Mouse (Mus musculus): Measurements from ENCODE around the gene Pde2a. TPM values are rescaled to one million over a fixed set of nuclear protein-coding genes. Genes with fewer than 3 reads are reported as not detected.

The Pde2a gene
- polyA plus RNA-seq, 1 experiment from 2014 or later: 46.4 TPM

- Histone ChIP-seq H3K27ac (replicated peaks) (no peak overlapping the region), H3K9me3 (no peaks in the 10 kb centered on the region), H3K4me1 (peaks cover 41% of the 10 kb centered on the region), H3K4me2 (replicated peaks) (no peak overlapping the region), H3K9ac (replicated peaks) (no peak overlapping the region), H3K4me3 (no peak overlapping the region), H3K27me3 (peaks cover 10% of the 10 kb centered on the region; the same call in 1 of the 2 replicates), H3K36me3 (no peaks in the 10 kb centered on the region)
- 38% methylated on average over 5 of the region's 5 CpGs for WGBS
- no peak for ATAC-seq (replicated peaks)
Measured at GRCm38 (mm10) chr7:101456789-101457188, 35.3 kb downstream of the Pde2a start.

- Histone ChIP-seq H3K36me3 (no peaks in the 10 kb centered on the region), H3K27me3 (peaks cover 5% of the 10 kb centered on the region; the same call in 1 of the 2 replicates), H3K9me3 (no peaks in the 10 kb centered on the region), H3K9ac (replicated peaks) (no peak overlapping the region), H3K27ac (replicated peaks) (0 out of 2 replicates have a peak overlapping the region, but pooled peaks have one; percentile 7), H3K4me3 (no peak overlapping the region), H3K4me2 (replicated peaks) (no peak overlapping the region), H3K4me1 (peaks cover 44% of the 10 kb centered on the region)
- no peak for ATAC-seq (replicated peaks)
- WGBS: 64% methylated on average over 5 of the region's 5 CpGs
Measured at GRCm38 (mm10) chr7:101457283-101457682, 35.8 kb downstream of the Pde2a start.

GRCm38 (mm10) chr7:101457801-101458200, 36.3 kb downstream of the Pde2a start:
- ATAC-seq (replicated peaks): no peak
- Histone ChIP-seq H3K4me3 (no peak overlapping the region), H3K4me2 (replicated peaks) (no peak overlapping the region), H3K9me3 (no peaks in the 10 kb centered on the region), H3K4me1 (peaks cover 49% of the 10 kb centered on the region), H3K36me3 (no peaks in the 10 kb centered on the region), H3K27ac (replicated peaks) (0 out of 2 replicates have a peak overlapping the region, but pooled peaks have one; percentile 7), H3K27me3 (no peaks in the 10 kb centered on the region), H3K9ac (replicated peaks) (no peak overlapping the region)
- WGBS: 71% methylated on average over 8 of the region's 8 CpGs

- Histone ChIP-seq H3K4me2 (replicated peaks) (no peak overlapping the region), H3K27ac (replicated peaks) (no peak overlapping the region), H3K27me3 (no peaks in the 10 kb centered on the region), H3K4me1 (peaks cover 53% of the 10 kb centered on the region), H3K9me3 (no peaks in the 10 kb centered on the region), H3K4me3 (no peak overlapping the region), H3K36me3 (no peaks in the 10 kb centered on the region), H3K9ac (replicated peaks) (no peak overlapping the region)
- ATAC-seq (replicated peaks): no peak
- 73% methylated on average over 4 of the region's 4 CpGs for WGBS
Measured at GRCm38 (mm10) chr7:101458278-101458781, 36.8 kb downstream of the Pde2a start.

- H3K27me3 ChIP-seq: no peaks in the 10 kb centered on the region
- H3K36me3 ChIP-seq: no peaks in the 10 kb centered on the region
- WGBS: 82% methylated on average over 9 of the region's 9 CpGs
- H3K9me3 ChIP-seq: no peaks in the 10 kb centered on the region
- no peak overlapping the region for H3K27ac ChIP-seq (replicated peaks)
- no peak for ATAC-seq (replicated peaks)
- no peak overlapping the region for H3K4me2 ChIP-seq (replicated peaks)
- H3K4me1 ChIP-seq: peaks cover 57% of the 10 kb centered on the region
- no peak overlapping the region for H3K4me3 ChIP-seq
- H3K9ac ChIP-seq (replicated peaks): no peak overlapping the region
Measured at GRCm38 (mm10) chr7:101459305-101459813, 37.9 kb downstream of the Pde2a start.

GRCm38 (mm10) chr7:101459923-101460607, 38.6 kb downstream of the Pde2a start:
- no peak overlapping the region for H3K4me2 ChIP-seq (replicated peaks)
- H3K9me3 ChIP-seq: no peaks in the 10 kb centered on the region
- H3K9ac ChIP-seq (replicated peaks): no peak overlapping the region
- no peak for ATAC-seq (replicated peaks)
- peak overlapping the region; percentile 64 for H3K27ac ChIP-seq (replicated peaks)
- no peak overlapping the region for H3K4me3 ChIP-seq
- WGBS: 59% methylated on average over 10 of the region's 10 CpGs
- no peaks in the 10 kb centered on the region for H3K36me3 ChIP-seq
- no peaks in the 10 kb centered on the region for H3K27me3 ChIP-seq
- peaks cover 62% of the 10 kb centered on the region for H3K4me1 ChIP-seq

- Histone ChIP-seq H3K9me3 (no peaks in the 10 kb centered on the region), H3K4me2 (replicated peaks) (no peak overlapping the region), H3K4me1 (peaks cover 62% of the 10 kb centered on the region), H3K27ac (replicated peaks) (peak overlapping the region; percentile 64), H3K4me3 (no peak overlapping the region), H3K36me3 (no peaks in the 10 kb centered on the region), H3K9ac (replicated peaks) (no peak overlapping the region), H3K27me3 (no peaks in the 10 kb centered on the region)
- WGBS: 24% methylated on average over 10 of the region's 10 CpGs
- ATAC-seq (replicated peaks): peak; percentile 74
Measured at GRCm38 (mm10) chr7:101460608-101460957, 39.1 kb downstream of the Pde2a start.

- no peaks in the 10 kb centered on the region for H3K9me3 ChIP-seq
- H3K4me2 ChIP-seq (replicated peaks): no peak overlapping the region
- peak overlapping the region; percentile 80 for H3K27ac ChIP-seq (replicated peaks)
- no peak for ATAC-seq (replicated peaks)
- 85% methylated on average over 11 of the region's 11 CpGs for WGBS
- H3K36me3 ChIP-seq: no peaks in the 10 kb centered on the region
- no peak overlapping the region for H3K9ac ChIP-seq (replicated peaks)
- no peaks in the 10 kb centered on the region for H3K27me3 ChIP-seq
- peaks cover 62% of the 10 kb centered on the region for H3K4me1 ChIP-seq
- no peak overlapping the region for H3K4me3 ChIP-seq
Measured at GRCm38 (mm10) chr7:101461571-101461970, 40.1 kb downstream of the Pde2a start.

GRCm38 (mm10) chr7:101462327-101463068, 41.0 kb downstream of the Pde2a start:
- ATAC-seq (replicated peaks): peak; percentile 53
- peak overlapping the region; percentile 80 for H3K27ac ChIP-seq (replicated peaks)

GRCm38 (mm10) chr7:101463665-101464271, 42.3 kb downstream of the Pde2a start:
- Histone ChIP-seq H3K27ac (replicated peaks) (peak overlapping the region; percentile 80; the same call in 1 of the 2 replicates), H3K4me1 (peaks cover 59% of the 10 kb centered on the region), H3K4me2 (replicated peaks) (no peak overlapping the region), H3K9ac (replicated peaks) (no peak overlapping the region), H3K27me3 (no peaks in the 10 kb centered on the region), H3K36me3 (no peaks in the 10 kb centered on the region), H3K9me3 (no peaks in the 10 kb centered on the region), H3K4me3 (no peak overlapping the region)
- WGBS: 66% methylated on average over 11 of the region's 11 CpGs
- ATAC-seq (replicated peaks): no peak

More at GRCm38 (mm10) chr7:101462327-101463068, 41.0 kb downstream of the Pde2a start:
- no peaks in the 10 kb centered on the region for H3K36me3 ChIP-seq
- H3K4me3 ChIP-seq: no peak overlapping the region
- H3K9ac ChIP-seq (replicated peaks): no peak overlapping the region
- H3K9me3 ChIP-seq: no peaks in the 10 kb centered on the region
- no peaks in the 10 kb centered on the region for H3K27me3 ChIP-seq
- no peak overlapping the region for H3K4me2 ChIP-seq (replicated peaks)
- WGBS: 67% methylated on average over 14 of the region's 14 CpGs
- peaks cover 63% of the 10 kb centered on the region for H3K4me1 ChIP-seq

GRCm38 (mm10) chr7:101464927-101465326, 43.4 kb downstream of the Pde2a start:
- Histone ChIP-seq H3K4me1 (peaks cover 56% of the 10 kb centered on the region), H3K36me3 (no peaks in the 10 kb centered on the region), H3K9me3 (no peaks in the 10 kb centered on the region), H3K4me2 (replicated peaks) (no peak overlapping the region), H3K27me3 (no peaks in the 10 kb centered on the region), H3K4me3 (no peak overlapping the region), H3K27ac (replicated peaks) (no peak overlapping the region; the same call in 1 of the 2 replicates), H3K9ac (replicated peaks) (no peak overlapping the region)
- WGBS: 77% methylated on average over 4 of the region's 4 CpGs
- ATAC-seq (replicated peaks): no peak

- WGBS: 58% methylated on average over 14 of the region's 14 CpGs
- Histone ChIP-seq H3K27ac (replicated peaks) (no peak overlapping the region; the same call in 1 of the 2 replicates), H3K4me1 (peaks cover 51% of the 10 kb centered on the region)
Measured at GRCm38 (mm10) chr7:101465392-101465791, 43.9 kb downstream of the Pde2a start.

More at GRCm38 (mm10) chr7:101465392-101465791, 43.9 kb downstream of the Pde2a start:
- ATAC-seq (replicated peaks): no peak
- H3K4me3 ChIP-seq: no peak overlapping the region
- H3K27me3 ChIP-seq: no peaks in the 10 kb centered on the region
- H3K4me2 ChIP-seq (replicated peaks): no peak overlapping the region
- H3K9me3 ChIP-seq: no peaks in the 10 kb centered on the region
- H3K9ac ChIP-seq (replicated peaks): no peak overlapping the region
- H3K36me3 ChIP-seq: no peaks in the 10 kb centered on the region

All from forebrain, embryonic 15.5 days (tissue).